Mouse (Mus musculus): Measurements from ENCODE around the gene Apof. TPM values are rescaled to one million over a fixed set of nuclear protein-coding genes. Genes with fewer than 3 reads are reported as not detected.

Apof gene
- polyA plus RNA-seq, 1 experiment from 2014 or later: not detected

- ATAC-seq (ENCODE audit: low FRiP score, low read depth): peak; percentile 100
- peaks cover 19% of the 10 kb centered on the region for H3K4me1 ChIP-seq
- H3K4me3 ChIP-seq: peak within 1 kb of the TSS; percentile 59
- peaks cover 9% of the 10 kb centered on the region; the same call in 1 of the 2 replicates for H3K36me3 ChIP-seq
- no peaks in the 10 kb centered on the region for H3K9me3 ChIP-seq
- H3K4me2 ChIP-seq (replicated peaks): peak within 1 kb of the TSS; percentile 77
- peak within 1 kb of the TSS; percentile 91 for H3K27ac ChIP-seq (replicated peaks)
- no peaks in the 10 kb centered on the region for H3K27me3 ChIP-seq
- WGBS: 2% methylated on average over 37 of the region's 37 CpGs
- peak within 1 kb of the TSS; percentile 86 for H3K9ac ChIP-seq (replicated peaks)
Measured at GRCm38 (mm10) chr10:128303126-128304021, 34.9 kb downstream of the Apof start, which contains the start of gene Pan2. TSS of gene Pan2 (plus strand) at chr10:128303335.

DNA sequence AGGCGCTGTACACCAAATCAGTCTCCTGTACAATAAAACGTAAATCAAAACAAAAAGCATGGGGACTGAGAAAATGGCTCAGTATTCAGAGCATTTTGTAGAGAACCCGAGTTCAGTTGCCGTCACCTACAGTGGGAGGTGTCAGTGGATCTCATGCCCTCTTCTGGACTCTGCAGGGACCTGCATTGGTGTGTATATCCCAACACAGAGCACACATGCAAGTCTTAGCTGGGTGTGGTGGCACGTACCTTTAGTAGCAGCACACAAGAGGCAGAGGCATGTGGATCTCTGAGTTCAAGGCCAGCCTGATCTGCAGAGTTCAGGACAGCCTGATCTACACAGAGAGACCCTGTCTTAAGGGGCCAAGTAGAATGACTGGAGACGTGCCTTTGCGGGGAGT lies 41.2 kb downstream of the Apof start:
- H3K4me3 ChIP-seq: no peak overlapping the region
- no peak for ATAC-seq (ENCODE audit: low FRiP score, low read depth)
- H3K4me2 ChIP-seq (replicated peaks): no peak overlapping the region
- peaks cover 2% of the 10 kb centered on the region; the same call in 1 of the 2 replicates for H3K4me1 ChIP-seq
- H3K36me3 ChIP-seq: peaks cover 65% of the 10 kb centered on the region
- 91% methylated on average over 7 of the region's 7 CpGs for WGBS
- no peak overlapping the region for H3K9ac ChIP-seq (replicated peaks)
- H3K9me3 ChIP-seq: no peaks in the 10 kb centered on the region
- no peak overlapping the region for H3K27ac ChIP-seq (replicated peaks)
- H3K27me3 ChIP-seq: no peaks in the 10 kb centered on the region

DNA sequence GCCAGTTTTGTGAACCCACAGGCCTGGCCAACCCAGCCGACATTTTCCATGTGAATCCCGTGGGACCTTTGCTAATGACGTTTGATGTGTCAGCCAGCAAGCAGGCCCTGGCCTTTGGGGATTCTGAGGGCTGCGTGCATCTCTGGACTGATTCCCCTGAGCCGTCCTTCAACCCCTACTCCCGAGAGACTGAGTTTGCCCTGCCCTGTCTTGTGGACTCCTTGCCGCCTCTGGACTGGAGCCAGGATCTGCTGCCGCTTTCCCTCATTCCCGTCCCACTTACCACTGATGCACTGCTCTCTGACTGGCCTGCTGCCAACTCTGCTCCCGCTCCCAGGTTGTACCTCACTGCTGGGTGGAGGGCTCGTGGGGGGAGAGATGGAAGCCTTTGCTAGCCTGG lies 41.7 kb downstream of the Apof start:
- no peak overlapping the region for H3K4me2 ChIP-seq (replicated peaks)
- H3K9me3 ChIP-seq: no peaks in the 10 kb centered on the region
- H3K27me3 ChIP-seq: no peaks in the 10 kb centered on the region
- H3K9ac ChIP-seq (replicated peaks): no peak overlapping the region
- peaks cover 68% of the 10 kb centered on the region for H3K36me3 ChIP-seq
- WGBS: 81% methylated on average over 11 of the region's 11 CpGs
- H3K4me3 ChIP-seq: no peak overlapping the region
- no peak for ATAC-seq (ENCODE audit: low FRiP score, low read depth)
- H3K4me1 ChIP-seq: no peaks in the 10 kb centered on the region
- no peak overlapping the region for H3K27ac ChIP-seq (replicated peaks)

DNA sequence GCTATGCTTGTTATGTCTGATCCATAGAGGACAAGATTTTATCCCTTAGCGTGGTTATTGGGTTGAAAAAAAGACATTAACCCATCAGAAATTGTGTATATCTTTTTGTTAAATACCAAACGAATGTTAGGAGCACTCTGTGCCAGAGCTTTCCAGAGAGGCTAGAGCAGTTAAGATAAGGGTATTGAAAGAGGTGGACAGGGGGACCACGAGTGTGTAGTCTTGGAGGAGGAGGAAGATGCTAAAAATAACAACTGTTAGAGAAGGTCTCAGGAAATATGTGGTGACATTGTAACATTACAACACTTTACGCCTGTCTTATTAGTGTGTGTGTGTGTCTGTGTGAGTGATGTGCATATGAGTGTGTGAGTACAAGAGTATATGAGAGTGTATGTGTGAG lies 42.4 kb downstream of the Apof start:
- ATAC-seq (ENCODE audit: low FRiP score, low read depth): no peak
- Histone ChIP-seq H3K36me3 (peaks cover 74% of the 10 kb centered on the region), H3K9me3 (no peaks in the 10 kb centered on the region), H3K4me3 (no peak overlapping the region), H3K27me3 (no peaks in the 10 kb centered on the region), H3K4me2 (replicated peaks) (no peak overlapping the region), H3K27ac (replicated peaks) (no peak overlapping the region), H3K9ac (replicated peaks) (no peak overlapping the region), H3K4me1 (no peaks in the 10 kb centered on the region)
- WGBS: 84% methylated on average over 4 of the region's 4 CpGs

DNA sequence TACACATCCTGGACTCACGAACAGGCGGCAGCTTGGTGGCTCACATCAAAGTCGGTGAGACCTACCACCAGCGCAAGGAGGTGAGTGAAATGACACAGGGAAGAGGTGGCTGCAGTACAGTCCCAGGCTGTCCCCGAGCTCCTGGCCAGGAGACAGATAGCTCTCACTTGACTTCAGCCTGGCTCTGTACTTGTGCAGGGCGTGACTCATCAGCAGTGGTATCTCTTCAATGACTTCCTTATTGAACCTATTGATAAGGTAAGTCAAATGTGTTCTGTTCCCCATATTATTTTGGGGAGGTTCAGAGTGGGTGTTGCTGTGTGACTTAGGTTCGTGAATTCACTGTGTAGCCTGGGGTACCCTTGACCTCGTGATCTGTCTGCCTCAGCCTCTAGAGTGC lies 47.1 kb downstream of the Apof start:
- Histone ChIP-seq H3K4me3 (no peak overlapping the region), H3K27ac (replicated peaks) (no peak overlapping the region), H3K36me3 (peaks cover 91% of the 10 kb centered on the region), H3K27me3 (no peaks in the 10 kb centered on the region), H3K4me1 (no peaks in the 10 kb centered on the region), H3K4me2 (replicated peaks) (no peak overlapping the region), H3K9me3 (no peaks in the 10 kb centered on the region), H3K9ac (replicated peaks) (no peak overlapping the region)
- 94% methylated on average over 8 of the region's 8 CpGs for WGBS
- ATAC-seq (ENCODE audit: low FRiP score, low read depth): no peak

Other genes starting within 250 kb of the Apof start
- gene Naca, start 233.1 kb upstream of the Apof start, polyA plus RNA-seq (2016; fragmentation: Nextera tagmentation; extraction: Ambion mirVana): 716 and 742 TPM in 2 replicates
- 545 and 553 TPM in 2 replicates for gene Ptges3, start 209.7 kb upstream of the Apof start, polyA plus RNA-seq (2016; fragmentation: Nextera tagmentation; extraction: Ambion mirVana)
- 1,976 and 1,998 TPM in 2 replicates for gene Atp5b, start 185.4 kb upstream of the Apof start, polyA plus RNA-seq (2016; fragmentation: Nextera tagmentation; extraction: Ambion mirVana)
- gene Baz2a, start 177.1 kb upstream of the Apof start, polyA plus RNA-seq (2016; fragmentation: Nextera tagmentation; extraction: Ambion mirVana): 14.1 and 16.0 TPM in 2 replicates
- gene Rbms2, start 88.4 kb upstream of the Apof start, polyA plus RNA-seq (2016; fragmentation: Nextera tagmentation; extraction: Ambion mirVana): 19.6 and 21.6 TPM in 2 replicates
- 0.71 and 0.91 TPM in 2 replicates for gene Gls2, start 74.2 kb upstream of the Apof start, polyA plus RNA-seq (2016; fragmentation: Nextera tagmentation; extraction: Ambion mirVana)
- 21.4 and 24.1 TPM in 2 replicates for gene Spryd4, start 56.9 kb upstream of the Apof start, polyA plus RNA-seq (2016; fragmentation: Nextera tagmentation; extraction: Ambion mirVana)
- 0.13 TPM in 1 of 2 replicates, not detected in the other for gene Mip, start 42.8 kb upstream of the Apof start, polyA plus RNA-seq (2016; fragmentation: Nextera tagmentation; extraction: Ambion mirVana)
- 54.9 and 58.4 TPM in 2 replicates for gene Timeless, start 36.6 kb upstream of the Apof start, polyA plus RNA-seq (2016; fragmentation: Nextera tagmentation; extraction: Ambion mirVana)
- 0.21 and 0.92 TPM in 2 replicates for gene Apon, start 14.6 kb upstream of the Apof start, polyA plus RNA-seq (2016; fragmentation: Nextera tagmentation; extraction: Ambion mirVana)
- 23.8 and 24.1 TPM in 2 replicates for gene Stat2, start 1.9 kb downstream of the Apof start, polyA plus RNA-seq (2016; fragmentation: Nextera tagmentation; extraction: Ambion mirVana)
- gene Il23a, start 30.1 kb downstream of the Apof start, polyA plus RNA-seq (2016; fragmentation: Nextera tagmentation; extraction: Ambion mirVana): not detected in 2 replicates
- 39.8 and 41.7 TPM in 2 replicates for gene Pan2, start 34.7 kb downstream of the Apof start, polyA plus RNA-seq (2016; fragmentation: Nextera tagmentation; extraction: Ambion mirVana)
- 219 and 220 TPM in 2 replicates for gene Cnpy2, start 53.8 kb downstream of the Apof start, polyA plus RNA-seq (2016; fragmentation: Nextera tagmentation; extraction: Ambion mirVana)
- gene Cs, start 69.1 kb downstream of the Apof start, polyA plus RNA-seq (2016; fragmentation: Nextera tagmentation; extraction: Ambion mirVana): 205 and 209 TPM in 2 replicates
- 28.6 and 33.6 TPM in 2 replicates for gene Coq10a, start 100.3 kb downstream of the Apof start, polyA plus RNA-seq (2016; fragmentation: Nextera tagmentation; extraction: Ambion mirVana)
- 12.9 and 13.5 TPM in 2 replicates for gene Ankrd52, start 108.4 kb downstream of the Apof start, polyA plus RNA-seq (2016; fragmentation: Nextera tagmentation; extraction: Ambion mirVana)
- not detected in 2 replicates for gene Slc39a5, start 132.6 kb downstream of the Apof start, polyA plus RNA-seq (2016; fragmentation: Nextera tagmentation; extraction: Ambion mirVana)
- gene Nabp2, start 142.8 kb downstream of the Apof start, polyA plus RNA-seq (2016; fragmentation: Nextera tagmentation; extraction: Ambion mirVana): 127 and 147 TPM in 2 replicates
- gene Rnf41, start 143.0 kb downstream of the Apof start, polyA plus RNA-seq (2016; fragmentation: Nextera tagmentation; extraction: Ambion mirVana): 57.6 and 60.7 TPM in 2 replicates
- 188 and 202 TPM in 2 replicates for gene Smarcc2, start 190.6 kb downstream of the Apof start, polyA plus RNA-seq (2016; fragmentation: Nextera tagmentation; extraction: Ambion mirVana)
- gene Myl6, start 225.5 kb downstream of the Apof start, polyA plus RNA-seq (2016; fragmentation: Nextera tagmentation; extraction: Ambion mirVana): 747 and 793 TPM in 2 replicates
- gene Myl6b, start 230.0 kb downstream of the Apof start, polyA plus RNA-seq (2016; fragmentation: Nextera tagmentation; extraction: Ambion mirVana): 2.7 and 3.0 TPM in 2 replicates

Measured in midbrain, embryonic 12.5 days (tissue).